Comparison of ENCODE assay signal across 13 mouse cellular contexts in the genomic region with DNA sequence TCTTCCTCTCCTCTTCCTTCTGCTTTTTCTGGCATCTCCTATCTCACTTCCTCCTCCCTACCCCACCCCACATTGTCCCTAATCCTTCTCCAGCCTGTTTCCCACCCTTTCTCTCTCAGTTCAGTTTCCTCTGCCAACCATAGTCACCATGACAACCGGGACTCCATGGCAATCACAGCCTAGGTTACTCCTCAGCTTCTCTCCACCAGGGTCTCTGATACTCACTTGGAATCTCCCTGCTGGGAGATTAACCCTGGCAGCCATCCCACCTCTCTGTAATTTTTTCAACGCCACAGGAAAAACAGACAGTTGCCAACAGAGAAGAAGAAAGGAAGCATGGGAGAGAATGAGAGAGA.
A peak's percentile ranks its signal among the peaks of the same experiment; 100 is the strongest.
DNase-seq lines count a peak whose midpoint lies in the region; ATAC-seq lines count a peak whose summit lies in the region.
"Had no signal": no experiment of that assay in that cellular context is flagged by ENCODE, and none has a peak within 500 bp of the region (broad histone marks: within the 10 kb centered on the region; RNA-seq: fewer than 3 reads in every experiment).

No protein-coding gene starts in this region.

- H3K4me2 ChIP-seq in hindbrain, embryonic 13.5 days = no peak overlapping the region
- peak overlapping the region; percentile 26 for H3K4me2 ChIP-seq in midbrain, embryonic 15.5 days
- H3K4me2 ChIP-seq: heart, embryonic 13.5 days; stomach, embryonic 15.5 days had no signal

- H3K9me3 ChIP-seq in embryonic facial prominence, embryonic 10.5 days = no peaks in the 10 kb centered on the region
- H3K9me3 ChIP-seq in hindbrain, embryonic 13.5 days = no peaks in the 10 kb centered on the region
- no peaks in the 10 kb centered on the region for H3K9me3 ChIP-seq in midbrain, embryonic 15.5 days
- H3K9me3 ChIP-seq: heart, embryonic 13.5 days; stomach, embryonic 15.5 days had no signal

- no peaks in the 10 kb centered on the region for H3K27me3 ChIP-seq in embryonic facial prominence, embryonic 10.5 days (replicated peaks; ENCODE audit: low read depth, poor library complexity, severe bottlenecking)
- H3K27me3 ChIP-seq in hindbrain, embryonic 13.5 days = no peaks in the 10 kb centered on the region
- H3K27me3 ChIP-seq in midbrain, embryonic 15.5 days (replicated peaks) = no peaks in the 10 kb centered on the region
- H3K27me3 ChIP-seq: heart, embryonic 13.5 days; stomach, embryonic 15.5 days had no signal

- whole genome bisulfite sequencing in embryonic facial prominence, embryonic 10.5 days = 47% methylated on average over 2 of the region's 2 CpGs
- 33% methylated on average over 2 of the region's 2 CpGs for WGBS in hindbrain, embryonic 13.5 days
- 22% methylated on average over 2 of the region's 2 CpGs for WGBS in midbrain, embryonic 15.5 days

- H3K36me3 ChIP-seq in embryonic facial prominence, embryonic 10.5 days (replicated peaks) = no peaks in the 10 kb centered on the region
- H3K36me3 ChIP-seq in hindbrain, embryonic 13.5 days = no peaks in the 10 kb centered on the region
- no peaks in the 10 kb centered on the region for H3K36me3 ChIP-seq in midbrain, embryonic 15.5 days (replicated peaks)
- H3K36me3 ChIP-seq: heart, embryonic 13.5 days; stomach, embryonic 15.5 days had no signal

- peaks cover 15% of the 10 kb centered on the region for H3K4me1 ChIP-seq in embryonic facial prominence, embryonic 10.5 days
- peaks cover 11% of the 10 kb centered on the region for H3K4me1 ChIP-seq in hindbrain, embryonic 13.5 days (replicated peaks)
- peaks cover 15% of the 10 kb centered on the region for H3K4me1 ChIP-seq in midbrain, embryonic 15.5 days
- H3K4me1 ChIP-seq: stomach, embryonic 15.5 days had no signal

- no peak overlapping the region for H3K4me3 ChIP-seq in embryonic facial prominence, embryonic 10.5 days
- H3K4me3 ChIP-seq in hindbrain, embryonic 13.5 days = no peak overlapping the region
- no peak overlapping the region for H3K4me3 ChIP-seq in midbrain, embryonic 15.5 days
- H3K4me3 ChIP-seq: heart, embryonic 13.5 days; stomach, embryonic 15.5 days had no signal

- ATAC-seq in hindbrain, embryonic 13.5 days (ENCODE audit: low FRiP score) = peak; percentile 87
- ATAC-seq in midbrain, embryonic 15.5 days (replicated peaks) = peak; percentile 91
- ATAC-seq: intestine, embryonic 16.5 days had no signal

- no peak overlapping the region for H3K27ac ChIP-seq in embryonic facial prominence, embryonic 10.5 days (replicated peaks)
- peak overlapping the region; percentile 58; the same call in 1 of the 2 replicates for H3K27ac ChIP-seq in hindbrain, embryonic 13.5 days
- peak overlapping the region; percentile 70 for H3K27ac ChIP-seq in midbrain, embryonic 15.5 days
- H3K27ac ChIP-seq: heart, embryonic 13.5 days; liver, embryonic 14.5 days; stomach, embryonic 15.5 days had no signal

- H3K9ac ChIP-seq in hindbrain, embryonic 13.5 days = no peak overlapping the region
- H3K9ac ChIP-seq in midbrain, embryonic 15.5 days = no peak overlapping the region
- H3K9ac ChIP-seq: heart, embryonic 13.5 days; liver, embryonic 14.5 days; stomach, embryonic 15.5 days had no signal

- peak; percentile 47 to 50 for DNase-seq in left cerebral cortex, postnatal 14 days (ENCODE audit: low spot score in 2 of 2)
- DNase-seq in left cerebral cortex, adult 18-20 months (ENCODE audit: low spot score in 2 of 2) = no peak
- DNase-seq in embryonic facial prominence, embryonic 10.5 days (ENCODE audit: low spot score) = peak; percentile 20
- no peak for DNase-seq in testis, postnatal 14 days (ENCODE audit: low spot score)
- no peak for DNase-seq in kidney, postnatal 25 days
- no peak for DNase-seq in kidney, adult 9 months
- DNase-seq: adrenal gland, postnatal 36 days had no signal

- intact Hi-C loops in left cerebral cortex, postnatal 14 days (cut with DNase I) = no loop called here

Comparison
In these comparisons a context has a peak if more than half of its experiments do, and no peak if none do; other contexts are left out.
1. DNase-seq: peak in left cerebral cortex, postnatal 14 days (2 of 2) and embryonic facial prominence, embryonic 10.5 days (single experiment); none in left cerebral cortex, adult 18-20 months (0 of 2), testis, postnatal 14 days (single experiment), kidney, postnatal 25 days (0 of 2) and kidney, adult 9 months (single experiment).